Mouse (Mus musculus): ENCODE data around the gene Acvr1b. TPM values are rescaled to one million over a fixed set of nuclear protein-coding genes. Genes with fewer than 3 reads are reported as not detected.

Gene Acvr1b
- polyA plus RNA-seq, 1 experiment from 2014 or later = 10.5 TPM

- Histone ChIP-seq H3K4me2 (ENCODE audit: low read depth, low read length) (no peak overlapping the region), H3K9me3 (replicated peaks; ENCODE audit: control insufficient read depth, low read length) (no peaks in the 10 kb centered on the region), H3K36me3 (replicated peaks; ENCODE audit: control insufficient read depth, insufficient read depth, low read depth, low read length) (no peaks in the 10 kb centered on the region), H3K27ac (replicated peaks; ENCODE audit: low read depth, low read length) (no peak overlapping the region; the same call in 1 of the 2 replicates), H3K4me3 (ENCODE audit: low read depth, low read length) (no peak overlapping the region), H3K27me3 (ENCODE audit: control insufficient read depth, insufficient read depth, low read length) (no peaks in the 10 kb centered on the region), H3K9ac (replicated peaks; ENCODE audit: low read length) (no peak overlapping the region), H3K4me1 (ENCODE audit: control insufficient read depth, insufficient read depth, low read length) (peaks cover 9% of the 10 kb centered on the region)
- no peak for ATAC-seq (replicated peaks; ENCODE audit: insufficient number of reproducible peaks, low FRiP score, low TSS enrichment, low read depth)
- DNase-seq (ENCODE audit: low spot score) = no peak
- 51% methylated on average over 6 of the region's 6 CpGs for WGBS
Measured at GRCm38 (mm10) chr15:101147910-101148273, 26.0 kb upstream of the Acvr1b start.

- Histone ChIP-seq H3K27ac (replicated peaks; ENCODE audit: low read depth, low read length) (no peak overlapping the region), H3K9me3 (replicated peaks; ENCODE audit: control insufficient read depth, low read length) (no peaks in the 10 kb centered on the region), H3K36me3 (replicated peaks; ENCODE audit: control insufficient read depth, insufficient read depth, low read depth, low read length) (no peaks in the 10 kb centered on the region), H3K9ac (replicated peaks; ENCODE audit: low read length) (no peak overlapping the region), H3K27me3 (ENCODE audit: control insufficient read depth, insufficient read depth, low read length) (no peaks in the 10 kb centered on the region), H3K4me3 (ENCODE audit: low read depth, low read length) (no peak overlapping the region), H3K4me2 (ENCODE audit: low read depth, low read length) (no peak overlapping the region), H3K4me1 (ENCODE audit: control insufficient read depth, insufficient read depth, low read length) (peaks cover 2% of the 10 kb centered on the region)
- no peak for DNase-seq (ENCODE audit: low spot score)
- ATAC-seq (replicated peaks; ENCODE audit: insufficient number of reproducible peaks, low FRiP score, low TSS enrichment, low read depth) = no peak
- 61% methylated on average over 6 of the region's 6 CpGs for WGBS
Measured at GRCm38 (mm10) chr15:101148604-101149003, 25.3 kb upstream of the Acvr1b start.

GRCm38 (mm10) chr15:101151409-101152261 lies 22.2 kb upstream of the Acvr1b start:
- Histone ChIP-seq H3K9me3 (replicated peaks; ENCODE audit: control insufficient read depth, low read length) (no peaks in the 10 kb centered on the region), H3K27ac (replicated peaks; ENCODE audit: low read depth, low read length) (no peak overlapping the region), H3K36me3 (replicated peaks; ENCODE audit: control insufficient read depth, insufficient read depth, low read depth, low read length) (no peaks in the 10 kb centered on the region), H3K27me3 (ENCODE audit: control insufficient read depth, insufficient read depth, low read length) (no peaks in the 10 kb centered on the region), H3K4me2 (ENCODE audit: low read depth, low read length) (no peak overlapping the region), H3K4me1 (ENCODE audit: control insufficient read depth, insufficient read depth, low read length) (no peaks in the 10 kb centered on the region; the same call in 1 of the 2 replicates), H3K4me3 (ENCODE audit: low read depth, low read length) (no peak overlapping the region), H3K9ac (replicated peaks; ENCODE audit: low read length) (no peak overlapping the region)
- ATAC-seq (replicated peaks; ENCODE audit: insufficient number of reproducible peaks, low FRiP score, low TSS enrichment, low read depth) (no peak), DNase-seq (ENCODE audit: low spot score) (no peak)
- 85% methylated on average over 9 of the region's 9 CpGs for WGBS

- Histone ChIP-seq H3K4me3 (ENCODE audit: low read depth, low read length) (no peak overlapping the region), H3K9ac (replicated peaks; ENCODE audit: low read length) (no peak overlapping the region), H3K4me2 (ENCODE audit: low read depth, low read length) (no peak overlapping the region), H3K4me1 (ENCODE audit: control insufficient read depth, insufficient read depth, low read length) (no peaks in the 10 kb centered on the region), H3K27me3 (ENCODE audit: control insufficient read depth, insufficient read depth, low read length) (no peaks in the 10 kb centered on the region), H3K9me3 (replicated peaks; ENCODE audit: control insufficient read depth, low read length) (no peaks in the 10 kb centered on the region), H3K36me3 (replicated peaks; ENCODE audit: control insufficient read depth, insufficient read depth, low read depth, low read length) (no peaks in the 10 kb centered on the region), H3K27ac (replicated peaks; ENCODE audit: low read depth, low read length) (no peak overlapping the region)
- ATAC-seq (replicated peaks; ENCODE audit: insufficient number of reproducible peaks, low FRiP score, low TSS enrichment, low read depth) (no peak), DNase-seq (ENCODE audit: low spot score) (no peak)
- WGBS = 85% methylated on average over 7 of the region's 7 CpGs
Measured at GRCm38 (mm10) chr15:101154700-101155616, 18.9 kb upstream of the Acvr1b start.

- no peak overlapping the region for H3K4me2 ChIP-seq (ENCODE audit: low read depth, low read length)
Measured at GRCm38 (mm10) chr15:101160128-101160527, 13.7 kb upstream of the Acvr1b start.

GRCm38 (mm10) chr15:101160591-101160990 lies 13.3 kb upstream of the Acvr1b start:
- no peak overlapping the region for H3K27ac ChIP-seq (replicated peaks; ENCODE audit: low read depth, low read length)
- H3K27me3 ChIP-seq (ENCODE audit: control insufficient read depth, insufficient read depth, low read length) = no peaks in the 10 kb centered on the region
- DNase-seq (ENCODE audit: low spot score) = peak; percentile 68
- no peaks in the 10 kb centered on the region for H3K36me3 ChIP-seq (replicated peaks; ENCODE audit: control insufficient read depth, insufficient read depth, low read depth, low read length)
- H3K4me3 ChIP-seq (ENCODE audit: low read depth, low read length) = no peak overlapping the region
- no peak for ATAC-seq (replicated peaks; ENCODE audit: insufficient number of reproducible peaks, low FRiP score, low TSS enrichment, low read depth)
- no peaks in the 10 kb centered on the region for H3K9me3 ChIP-seq (replicated peaks; ENCODE audit: control insufficient read depth, low read length)
- H3K4me2 ChIP-seq (ENCODE audit: low read depth, low read length) = no peak overlapping the region
- H3K9ac ChIP-seq (replicated peaks; ENCODE audit: low read length) = no peak overlapping the region
- no peaks in the 10 kb centered on the region for H3K4me1 ChIP-seq (ENCODE audit: control insufficient read depth, insufficient read depth, low read length)
- 27% methylated on average over 6 of the region's 7 CpGs for WGBS

More at GRCm38 (mm10) chr15:101160128-101160527, 13.7 kb upstream of the Acvr1b start:
- no peak overlapping the region for H3K27ac ChIP-seq (replicated peaks; ENCODE audit: low read depth, low read length)
- H3K27me3 ChIP-seq (ENCODE audit: control insufficient read depth, insufficient read depth, low read length) = no peaks in the 10 kb centered on the region
- no peaks in the 10 kb centered on the region for H3K9me3 ChIP-seq (replicated peaks; ENCODE audit: control insufficient read depth, low read length)
- 17% methylated on average over 1 of the region's 1 CpGs for WGBS
- no peak for DNase-seq (ENCODE audit: low spot score)
- no peak overlapping the region for H3K4me3 ChIP-seq (ENCODE audit: low read depth, low read length)
- no peak overlapping the region for H3K9ac ChIP-seq (replicated peaks; ENCODE audit: low read length)
- H3K4me1 ChIP-seq (ENCODE audit: control insufficient read depth, insufficient read depth, low read length) = no peaks in the 10 kb centered on the region
- ATAC-seq (replicated peaks; ENCODE audit: insufficient number of reproducible peaks, low FRiP score, low TSS enrichment, low read depth) = no peak
- H3K36me3 ChIP-seq (replicated peaks; ENCODE audit: control insufficient read depth, insufficient read depth, low read depth, low read length) = no peaks in the 10 kb centered on the region

GRCm38 (mm10) chr15:101161534-101161933 lies 12.3 kb upstream of the Acvr1b start:
- H3K4me2 ChIP-seq (ENCODE audit: low read depth, low read length) = no peak overlapping the region
- H3K27ac ChIP-seq (replicated peaks; ENCODE audit: low read depth, low read length) = no peak overlapping the region
- WGBS = 88% methylated on average over 7 of the region's 7 CpGs
- no peaks in the 10 kb centered on the region for H3K4me1 ChIP-seq (ENCODE audit: control insufficient read depth, insufficient read depth, low read length)
- no peak overlapping the region for H3K9ac ChIP-seq (replicated peaks; ENCODE audit: low read length)
- ATAC-seq (replicated peaks; ENCODE audit: insufficient number of reproducible peaks, low FRiP score, low TSS enrichment, low read depth) = no peak
- H3K4me3 ChIP-seq (ENCODE audit: low read depth, low read length) = no peak overlapping the region
- no peak for DNase-seq (ENCODE audit: low spot score)
- no peaks in the 10 kb centered on the region for H3K36me3 ChIP-seq (replicated peaks; ENCODE audit: control insufficient read depth, insufficient read depth, low read depth, low read length)
- H3K9me3 ChIP-seq (replicated peaks; ENCODE audit: control insufficient read depth, low read length) = no peaks in the 10 kb centered on the region
- H3K27me3 ChIP-seq (ENCODE audit: control insufficient read depth, insufficient read depth, low read length) = no peaks in the 10 kb centered on the region

GRCm38 (mm10) chr15:101163056-101163458 lies 10.8 kb upstream of the Acvr1b start:
- Histone ChIP-seq H3K9ac (replicated peaks; ENCODE audit: low read length) (no peak overlapping the region), H3K27me3 (ENCODE audit: control insufficient read depth, insufficient read depth, low read length) (no peaks in the 10 kb centered on the region), H3K4me2 (ENCODE audit: low read depth, low read length) (no peak overlapping the region), H3K9me3 (replicated peaks; ENCODE audit: control insufficient read depth, low read length) (no peaks in the 10 kb centered on the region), H3K4me1 (ENCODE audit: control insufficient read depth, insufficient read depth, low read length) (no peaks in the 10 kb centered on the region), H3K36me3 (replicated peaks; ENCODE audit: control insufficient read depth, insufficient read depth, low read depth, low read length) (no peaks in the 10 kb centered on the region), H3K27ac (replicated peaks; ENCODE audit: low read depth, low read length) (no peak overlapping the region), H3K4me3 (ENCODE audit: low read depth, low read length) (no peak overlapping the region)
- WGBS = 38% methylated on average over 15 of the region's 15 CpGs
- ATAC-seq (replicated peaks; ENCODE audit: insufficient number of reproducible peaks, low FRiP score, low TSS enrichment, low read depth) = no peak
- DNase-seq (ENCODE audit: low spot score) = no peak
